Mouse (Mus musculus): Measurements from ENCODE around the gene Adamts3.

DNA sequence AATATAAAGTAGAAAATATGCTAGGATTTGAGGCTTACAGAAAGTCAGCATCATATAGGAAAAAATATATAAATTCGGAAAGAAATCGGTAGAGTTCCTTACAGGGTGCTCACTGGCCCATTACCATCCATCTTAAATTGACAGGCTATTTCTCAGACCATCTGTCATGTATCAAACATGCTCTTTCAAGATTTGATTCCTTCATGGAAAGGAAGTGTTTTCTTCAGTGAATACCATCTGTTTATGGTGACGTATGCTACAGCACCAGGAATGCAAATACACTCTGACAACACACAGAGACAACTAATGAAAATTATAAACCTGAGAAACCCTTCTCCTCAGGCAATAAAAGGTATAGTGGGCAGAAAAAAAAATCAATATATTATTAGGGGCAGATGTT lies 68.6 kb downstream of the Adamts3 start:
- TF ChIP-seq CTCF (IDR thresholded peaks at IDR 0.05) (no peak), POLR2A (IDR thresholded peaks at IDR 0.05; ENCODE audit: insufficient read depth, low read depth, low read length) (no peak), EP300 (IDR thresholded peaks at IDR 0.05; ENCODE audit: insufficient read depth, low read depth, low read length) (no peak)

Data from heart, adult 2 months (tissue).